Mouse (Mus musculus) granulocyte monocyte progenitor cell, adult 5-6 weeks (primary cell): Measurements from ENCODE around the gene Macf1. TPM values are rescaled to one million over a fixed set of nuclear protein-coding genes. Genes with fewer than 3 reads are reported as not detected.
"Not testable (repeated sequence)": the region's sequence is repeated elsewhere in the genome, so short reads cannot be mapped to it uniquely, and the experiment has no call there.

Source experiments
- ATAC-seq: replicated peaks from 2 replicates; pipeline ENCODE4 v1.8.0; 2016; ENCODE audit warnings: mild to moderate bottlenecking, moderate TSS enrichment, inconsistent platforms; ENCODE audit not compliant: poor library complexity, severe bottlenecking
- total RNA-seq, 2 experiments: library from RNA; stranded (forward) in 1 of 2; stranded (reverse) in 1 of 2; fragments of 200-712, 200-1000 nt in 1 of 2; fragments of >200 nt in 1 of 2; fragmentation: Nextera tagmentation in 1 of 2; gene quantifications; 2 replicates each; pipeline ENCODE4 v1.2.3; 2014 to 2017

Macf1 gene
- total RNA-seq, 2 experiments from 2014 or later = 129 to 162 TPM

DNA sequence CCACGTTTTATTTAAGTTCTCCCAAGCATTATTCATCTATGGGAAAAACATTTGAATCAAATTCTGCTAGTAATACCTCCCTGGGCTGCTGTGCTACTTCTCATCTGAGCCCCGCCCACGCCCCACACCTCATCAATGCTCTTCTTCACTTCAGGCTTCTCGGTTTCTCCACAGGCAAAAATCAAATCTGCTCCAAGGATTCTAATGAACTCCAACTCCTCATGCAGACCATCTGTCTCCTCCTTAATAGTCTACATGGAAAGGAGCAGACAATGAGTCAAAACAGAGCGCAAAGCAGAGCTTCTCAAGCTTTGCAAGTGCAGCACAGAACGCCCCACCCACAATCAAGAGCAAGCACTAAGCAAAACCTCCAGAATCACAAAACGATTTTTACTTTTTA, 301.0 kb downstream of the Macf1 start:
- ATAC-seq = no peak

DNA sequence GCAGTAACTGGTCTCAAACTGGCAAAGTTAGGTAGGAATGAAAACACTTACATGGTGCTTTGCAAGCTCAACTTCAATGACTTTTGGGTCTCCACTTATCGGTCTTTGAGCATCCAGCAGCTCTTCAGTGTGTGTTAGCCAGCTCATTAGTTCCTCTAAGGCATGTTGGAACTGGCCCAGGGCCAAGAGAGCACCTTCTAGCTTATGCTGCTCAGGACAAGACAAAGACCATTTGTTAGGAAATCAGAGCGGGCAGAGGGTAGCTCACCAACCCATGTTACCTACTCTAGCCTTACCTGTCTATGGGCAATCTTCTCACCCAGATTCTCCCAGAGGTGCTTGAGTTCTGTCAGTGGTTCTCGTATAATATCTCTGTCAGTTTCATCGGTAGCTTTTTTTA, 302.1 kb downstream of the Macf1 start:
- ATAC-seq = no peak

- ATAC-seq = no peak
These were observed 302.6 kb downstream of the Macf1 start for GRCm38 (mm10) chr4:123381598-123381997.

GRCm38 (mm10) chr4:123376031-123376430, 308.1 kb downstream of the Macf1 start:
- ATAC-seq = no peak

DNA sequence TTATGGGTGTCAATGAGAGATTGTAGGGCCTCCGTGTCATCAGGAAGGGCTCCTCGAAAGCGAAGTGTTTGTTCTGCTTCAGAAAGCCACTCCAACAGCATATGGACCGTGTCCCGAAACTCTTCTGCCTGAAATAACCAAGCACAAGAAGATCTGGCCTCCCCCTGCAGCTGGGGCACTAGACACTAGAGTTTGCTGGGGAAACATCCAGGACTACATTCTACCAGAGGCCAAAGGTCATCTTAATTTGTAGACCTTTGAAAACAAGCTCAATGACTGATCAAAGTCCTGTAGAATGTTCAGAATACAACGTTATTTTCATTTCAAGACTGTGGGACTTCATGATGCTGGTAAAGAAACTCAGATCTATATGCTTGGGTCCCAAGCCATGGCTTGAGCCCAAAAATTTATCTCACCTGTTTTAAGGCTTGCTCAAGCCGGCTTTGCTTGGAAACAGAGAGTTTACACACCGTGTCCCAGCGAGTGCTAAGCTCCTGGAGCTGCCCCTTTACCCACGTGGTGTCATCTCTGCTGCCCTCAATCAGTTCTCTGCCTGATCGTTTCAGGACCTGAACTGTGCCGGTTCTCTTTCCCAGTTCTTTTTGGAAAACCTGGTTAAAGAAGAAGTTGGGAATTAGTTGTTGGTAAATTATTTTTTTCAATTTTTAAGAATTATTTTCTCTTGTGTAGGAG, 309.7 kb downstream of the Macf1 start:
- no peak for ATAC-seq

DNA sequence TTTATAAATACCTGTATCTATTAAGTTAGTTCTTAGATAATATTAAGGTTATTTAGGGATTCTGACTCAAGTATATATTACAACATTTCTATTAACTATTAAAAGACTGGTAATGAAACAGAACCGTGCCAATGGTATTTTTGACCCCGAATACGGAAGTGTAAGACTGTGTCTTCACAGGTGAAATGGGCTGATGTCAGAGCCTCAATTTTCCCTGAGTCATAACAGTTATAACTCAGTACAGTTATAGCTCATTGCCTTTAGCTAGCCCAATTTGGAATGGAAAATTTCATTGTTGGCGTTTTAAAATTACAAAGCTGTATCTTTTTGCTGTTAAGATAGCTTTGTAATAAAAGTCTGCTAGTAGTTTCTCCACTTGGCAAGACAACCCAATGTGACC, 320.6 kb downstream of the Macf1 start:
- no peak for ATAC-seq

GRCm38 (mm10) chr4:123360771-123361170, 323.4 kb downstream of the Macf1 start:
- ATAC-seq = no peak

DNA sequence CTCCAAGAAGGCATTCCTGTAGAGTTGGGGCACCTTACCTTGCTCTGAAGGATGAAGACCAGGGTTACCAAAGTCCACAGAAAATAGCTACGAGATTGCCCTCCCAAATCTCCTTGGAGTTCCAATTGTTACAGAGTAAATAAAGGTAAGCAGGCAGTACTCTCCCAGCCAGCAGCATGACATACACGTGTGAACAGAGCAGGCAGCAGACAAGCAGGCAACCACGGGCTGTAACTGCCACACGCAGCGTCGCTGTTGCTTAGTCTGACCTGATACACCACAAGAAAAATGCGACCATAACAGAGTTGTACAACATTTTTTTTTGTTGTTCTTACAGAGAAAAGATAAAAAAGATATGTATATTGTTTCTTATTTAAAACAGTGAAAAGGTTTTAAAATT, 325.5 kb downstream of the Macf1 start:
- ATAC-seq = no peak

DNA sequence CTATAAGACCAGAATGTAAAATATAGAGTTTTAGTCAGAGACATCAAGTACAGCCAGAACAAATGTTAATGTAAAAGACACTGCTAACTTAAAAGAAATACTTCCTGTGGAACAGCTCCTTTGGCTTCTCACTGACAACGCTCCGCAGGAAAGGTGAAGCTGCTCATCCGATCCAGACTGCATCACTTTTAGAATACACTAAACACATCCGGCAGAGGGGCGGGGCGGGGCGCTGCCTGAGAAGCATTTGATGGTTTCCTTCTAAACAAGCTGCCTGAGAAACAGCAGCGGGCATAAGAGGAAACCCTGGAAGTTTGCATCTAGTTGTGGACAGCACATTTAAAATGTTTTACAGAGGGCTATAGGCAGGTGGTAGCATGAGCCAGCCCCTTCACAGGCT, 328.2 kb downstream of the Macf1 start:
- ATAC-seq = no peak

DNA sequence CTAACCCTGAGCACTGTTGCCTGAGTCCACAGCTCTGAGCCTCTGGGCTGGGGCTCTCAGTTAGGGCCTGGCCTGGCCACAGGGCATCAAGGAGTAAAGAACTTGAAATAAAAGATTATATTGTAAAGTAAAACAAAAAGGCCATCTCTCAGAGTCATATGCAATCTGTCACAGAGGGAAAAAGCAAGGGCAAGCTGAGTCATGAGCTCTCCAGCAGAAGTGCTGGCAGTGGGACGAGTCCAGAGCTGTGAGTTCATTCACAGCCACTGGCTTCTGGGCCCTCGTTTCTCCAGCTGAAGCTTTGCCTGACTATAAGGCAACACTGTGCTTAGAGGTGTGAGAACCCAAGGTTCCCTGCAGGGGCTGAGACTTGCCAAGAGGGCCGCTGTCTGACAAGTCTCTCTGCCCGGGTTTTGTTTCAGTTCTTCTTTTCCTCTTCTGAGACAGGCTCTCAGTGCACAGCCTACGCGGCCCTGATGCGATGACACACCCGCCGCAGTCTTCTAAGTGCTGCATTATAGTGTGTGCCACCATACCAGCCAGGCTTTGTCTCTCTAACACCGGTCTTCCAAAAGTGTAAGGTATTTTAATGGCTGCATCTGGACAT, 330.8 kb downstream of the Macf1 start:
- peak; percentile 86 for ATAC-seq

DNA sequence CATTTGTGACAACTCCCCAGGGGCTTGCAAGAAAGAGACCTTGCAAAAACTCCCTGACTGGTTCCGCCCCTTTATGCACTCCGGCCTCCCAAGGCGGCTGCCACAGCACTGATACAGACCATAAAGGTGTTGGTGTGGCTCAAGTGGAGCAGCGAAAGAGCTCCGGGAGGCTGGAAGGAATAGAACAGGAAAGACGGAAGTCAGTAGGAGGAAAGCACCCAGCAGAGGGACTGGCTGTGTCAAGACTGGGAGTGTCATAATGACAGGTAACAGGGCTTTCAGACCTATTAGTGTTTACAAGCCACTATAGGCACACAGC, 340.7 kb downstream of the Macf1 start:
- no peak for ATAC-seq

- peak; percentile 85 for ATAC-seq
These were observed 341.3 kb downstream of the Macf1 start, which contains the start of gene Bmp8a for GRCm38 (mm10) chr4:123342642-123343470. TSS of gene Bmp8a (minus strand) at chr4:123343252.

GRCm38 (mm10) chr4:123342091-123342641, 342.0 kb downstream of the Macf1 start:
- peak; percentile 21 for ATAC-seq

- peak; percentile 42 for ATAC-seq
These were observed 343.9 kb downstream of the Macf1 start for GRCm38 (mm10) chr4:123340232-123340631.

DNA sequence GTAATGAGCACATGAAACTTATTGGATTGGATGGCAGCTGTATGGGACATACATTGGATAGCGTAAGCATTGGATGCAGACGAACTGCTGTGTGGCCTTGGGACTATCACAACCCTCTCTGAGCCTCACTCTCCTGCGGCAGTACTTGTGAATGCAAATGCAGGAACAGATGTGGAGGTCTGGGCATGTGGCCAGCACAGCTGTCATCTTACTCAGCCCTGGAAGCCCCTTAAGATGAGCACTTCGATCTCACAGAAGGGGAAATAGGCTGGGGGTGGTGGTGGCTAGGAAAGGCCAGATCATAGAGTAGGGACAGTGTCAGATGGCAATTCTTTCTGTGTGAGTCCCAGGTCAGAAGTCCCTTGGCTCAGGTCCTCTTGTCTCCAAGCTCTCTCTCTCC, 346.5 kb downstream of the Macf1 start:
- ATAC-seq = no peak

GRCm38 (mm10) chr4:123335796-123336585, 348.2 kb downstream of the Macf1 start:
- no peak for ATAC-seq

GRCm38 (mm10) chr4:123335244-123335643, 348.9 kb downstream of the Macf1 start:
- ATAC-seq = not testable (repeated sequence)

- no peak for ATAC-seq
These were observed 350.0 kb downstream of the Macf1 start for GRCm38 (mm10) chr4:123334177-123334576.

GRCm38 (mm10) chr4:123333151-123333550, 351.0 kb downstream of the Macf1 start:
- ATAC-seq = no peak

- not testable (repeated sequence) for ATAC-seq
These were observed 352.2 kb downstream of the Macf1 start for GRCm38 (mm10) chr4:123331961-123332360.
